Mouse (Mus musculus) kidney, postnatal 0 days (tissue): ENCODE measurements at regions not wholly inside any gene's neighbourhood (a gene's known extent, or its start where the extent isn't known, plus 50 kb on each side); places are given as distances from the start of the nearest gene placed in this dataset.
A peak's percentile ranks its signal among the peaks of the same experiment; 100 is the strongest.

ENCODE experiments used
- ATAC-seq: fragments of 200-750 bp; cut with Nextera tagmentation; replicated peaks from 2 replicates; pipeline ENCODE4 v1.8.0; 2017; ENCODE audit warnings: low read depth, moderate number of reproducible peaks, moderate TSS enrichment, moderate library complexity; ENCODE audit not compliant: low FRiP score
- DNase-seq: peaks from one replicate; pipeline ENCODE4 v3.0.0-alpha.2; 2016; ENCODE audit warnings: low spot score
- H3K27ac ChIP-seq: fragments of 300-500 bp; sonication (generic); 2 replicates; pipeline ENCODE4 v1.5.1; 2014; ENCODE audit warnings: mild to moderate bottlenecking
- H3K27me3 ChIP-seq: fragments of 300-500 bp; sonication (generic); 2 replicates; pipeline ENCODE4 v1.6.1; 2014; ENCODE audit warnings: low read length, mixed read lengths; ENCODE audit not compliant: insufficient read depth
- H3K36me3 ChIP-seq: fragments of 300-500 bp; sonication (generic); 2 replicates; pipeline ENCODE4 v1.6.1; 2014; ENCODE audit warnings: low read length, mixed read lengths; ENCODE audit not compliant: insufficient read depth
- H3K4me1 ChIP-seq: fragments of 300-500 bp; sonication (generic); replicated peaks from 2 replicates; pipeline ENCODE4 v1.6.1; 2014; ENCODE audit warnings: antibody characterized with exemption, low read length, mixed read lengths; ENCODE audit not compliant: insufficient read depth
- H3K4me2 ChIP-seq: fragments of 300-500 bp; sonication (generic); 2 replicates; pipeline ENCODE4 v1.6.1; 2014; ENCODE audit warnings: mild to moderate bottlenecking, low read length, moderate library complexity, mixed read lengths
- H3K4me3 ChIP-seq: fragments of 300-500 bp; sonication (generic); replicated peaks from 2 replicates; pipeline ENCODE4 v1.5.1; 2014; ENCODE audit warnings: low read depth, low read length
- H3K9ac ChIP-seq: fragments of 300-500 bp; sonication (generic); 2 replicates; pipeline ENCODE4 v1.6.1; 2014; ENCODE audit warnings: low read depth, low read length
- H3K9me3 ChIP-seq: fragments of 300-500 bp; sonication (generic); replicated peaks from 2 replicates; pipeline ENCODE4 v1.6.1; 2016; ENCODE audit warnings: low read length, inconsistent platforms, mixed read lengths
- CTCF ChIP-seq: IDR thresholded peaks from 2 replicates; pipeline ENCODE4 v1.5.1; 2016; ENCODE audit warnings: antibody characterized with exemption, low read depth, mild to moderate bottlenecking, moderate library complexity
- WGBS: fragments of 180-500 bp; shearing (Covaris S2); extraction: QIAGEN DNeasy Blood & Tissue Kit; methylation state at CpG from one replicate; pipeline ENCODE4 v1.1.7; 2014; 5-methylcytosine and 5-hydroxymethylcytosine counted together

GRCm38 (mm10) chr9:87607878-87608631, 123.0 kb downstream of the Tbx18 start:
- 55% methylated on average over 10 of the region's 10 CpGs for WGBS
- no peak overlapping the region for H3K4me2 ChIP-seq
- TF ChIP-seq CTCF, result no peak
- H3K27me3 ChIP-seq, result no peaks in the 10 kb centered on the region
- H3K9ac ChIP-seq, result no peak overlapping the region
- no peaks in the 10 kb centered on the region for H3K4me1 ChIP-seq
- H3K4me3 ChIP-seq, result no peak overlapping the region
- no peaks in the 10 kb centered on the region for H3K9me3 ChIP-seq
- no peak overlapping the region for H3K27ac ChIP-seq
- H3K36me3 ChIP-seq, result no peaks in the 10 kb centered on the region
- ATAC-seq (no peak), DNase-seq (no peak)

DNA sequence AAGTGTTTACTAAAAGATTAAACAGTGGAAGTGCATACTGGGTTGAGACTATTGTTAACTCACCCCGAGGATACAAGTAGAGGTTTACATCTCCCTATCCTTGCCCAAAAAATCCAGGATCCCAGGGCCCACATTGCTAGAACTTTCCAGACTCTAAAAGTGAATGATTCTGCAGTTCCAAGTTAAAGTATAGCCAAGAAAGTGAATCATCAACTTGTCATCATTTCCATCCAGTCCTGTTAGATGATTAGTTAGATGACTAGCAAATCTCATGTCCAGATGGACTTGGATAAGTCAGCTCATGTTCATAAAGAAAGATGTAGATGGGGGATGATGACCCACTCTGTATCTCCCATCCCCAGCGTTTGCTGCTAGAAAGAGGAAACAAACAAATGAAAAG, 155.5 kb downstream of the Tbx18 start:
- no peak overlapping the region for H3K4me3 ChIP-seq
- ATAC-seq, result no peak

DNA sequence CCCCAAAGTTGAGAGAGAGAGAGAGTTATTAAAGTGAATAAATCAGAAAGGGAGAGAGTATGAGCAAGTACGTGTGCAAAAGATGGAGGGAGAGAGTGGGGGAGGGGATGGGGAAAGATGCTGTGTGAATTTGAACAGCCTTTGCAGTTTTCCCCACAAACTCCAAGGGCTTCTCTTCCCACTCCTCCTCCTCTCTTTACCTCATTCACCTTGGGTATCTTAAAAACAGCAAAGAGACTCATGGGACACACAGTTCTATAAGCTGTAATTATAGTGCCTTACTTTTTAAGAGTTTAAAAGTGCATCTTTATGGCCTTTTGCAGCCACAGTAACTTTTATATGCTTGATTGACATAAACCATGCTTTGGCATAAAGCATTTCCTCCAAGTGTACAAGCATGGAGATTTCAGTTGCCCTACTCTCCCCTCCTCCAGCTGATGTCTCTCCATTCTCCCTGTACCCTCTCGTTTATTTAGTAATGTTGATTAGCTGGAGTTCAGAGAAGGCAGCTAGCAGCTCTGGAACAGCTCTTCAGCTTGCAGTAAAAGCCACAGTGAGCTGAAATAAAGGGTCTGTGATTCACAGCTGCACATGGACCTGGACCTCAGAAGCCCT, 156.7 kb downstream of the Tbx18 start:
- H3K4me2 ChIP-seq, result no peak overlapping the region
- H3K4me3 ChIP-seq, result no peak overlapping the region
- ATAC-seq (no peak), DNase-seq (no peak)
- H3K9me3 ChIP-seq, result no peaks in the 10 kb centered on the region
- H3K9ac ChIP-seq, result no peak overlapping the region
- no peak overlapping the region for H3K27ac ChIP-seq
- 25% methylated on average over 2 of the region's 2 CpGs for WGBS
- TF ChIP-seq CTCF, result no peak
- no peaks in the 10 kb centered on the region for H3K4me1 ChIP-seq
- no peaks in the 10 kb centered on the region for H3K36me3 ChIP-seq
- no peaks in the 10 kb centered on the region for H3K27me3 ChIP-seq

More for the DNA sequence above, 155.5 kb downstream of the Tbx18 start:
- WGBS, result 53% methylated on average over 2 of the region's 2 CpGs
- Histone ChIP-seq H3K36me3 (no peaks in the 10 kb centered on the region), H3K27ac (no peak overlapping the region), H3K9ac (no peak overlapping the region), H3K4me1 (no peaks in the 10 kb centered on the region), H3K27me3 (no peaks in the 10 kb centered on the region), H3K4me2 (no peak overlapping the region), H3K9me3 (no peaks in the 10 kb centered on the region)
- TF ChIP-seq CTCF, result no peak
- no peak for DNase-seq

- TF ChIP-seq CTCF, result no peak
- Histone ChIP-seq H3K36me3 (no peaks in the 10 kb centered on the region), H3K9me3 (no peaks in the 10 kb centered on the region), H3K4me2 (0 out of 2 replicates have a peak overlapping the region, but pooled peaks have one; percentile 10), H3K27ac (no peak overlapping the region), H3K4me3 (no peak overlapping the region), H3K9ac (no peak overlapping the region), H3K4me1 (no peaks in the 10 kb centered on the region), H3K27me3 (no peaks in the 10 kb centered on the region)
- ATAC-seq (0 out of 2 replicates have a peak, but pooled peaks have one; percentile 21), DNase-seq (peak; percentile 21)
- WGBS, result 27% methylated on average over 3 of the region's 3 CpGs
Observed at GRCm38 (mm10) chr9:87563244-87563643, 167.8 kb downstream of the Tbx18 start.

GRCm38 (mm10) chr9:87562796-87563195, 168.3 kb downstream of the Tbx18 start:
- Histone ChIP-seq H3K36me3 (no peaks in the 10 kb centered on the region), H3K27me3 (no peaks in the 10 kb centered on the region), H3K4me3 (no peak overlapping the region), H3K9me3 (no peaks in the 10 kb centered on the region), H3K4me1 (no peaks in the 10 kb centered on the region), H3K27ac (no peak overlapping the region), H3K9ac (no peak overlapping the region), H3K4me2 (0 out of 2 replicates have a peak overlapping the region, but pooled peaks have one; percentile 10)
- DNase-seq (peak; percentile 64), ATAC-seq (peak; percentile 73)
- WGBS, result 17% methylated on average over 6 of the region's 6 CpGs
- no peak for TF ChIP-seq CTCF

- no peaks in the 10 kb centered on the region for H3K27me3 ChIP-seq
- H3K27ac ChIP-seq, result no peak overlapping the region
- WGBS, result 67% methylated on average over 12 of the region's 12 CpGs
- no peak overlapping the region for H3K4me3 ChIP-seq
- no peaks in the 10 kb centered on the region for H3K36me3 ChIP-seq
- no peaks in the 10 kb centered on the region for H3K9me3 ChIP-seq
- no peak overlapping the region for H3K9ac ChIP-seq
- no peak for TF ChIP-seq CTCF
- DNase-seq, result no peak
- no peak for ATAC-seq
- H3K4me2 ChIP-seq, result 0 out of 2 replicates have a peak overlapping the region, but pooled peaks have one; percentile 2
- H3K4me1 ChIP-seq, result no peaks in the 10 kb centered on the region
Observed at GRCm38 (mm10) chr9:87557841-87558240, 173.2 kb downstream of the Tbx18 start.
